Mouse (Mus musculus): ENCODE results near the gene Itga9. TPM values are rescaled to one million over a fixed set of nuclear protein-coding genes. Genes with fewer than 3 reads are reported as not detected.

The Itga9 gene
- polyA plus RNA-seq, 1 experiment from 2014 or later: 2.0 TPM

GRCm38 (mm10) chr9:118660259-118660658, 53.8 kb downstream of the Itga9 start:
- no peak overlapping the region for H3K4me2 ChIP-seq
- H3K27ac ChIP-seq: no peak overlapping the region
- H3K27me3 ChIP-seq (replicated peaks): no peaks in the 10 kb centered on the region
- no peak overlapping the region for H3K4me3 ChIP-seq
- no peaks in the 10 kb centered on the region for H3K36me3 ChIP-seq (replicated peaks)
- H3K9ac ChIP-seq: no peak overlapping the region
- no peak for ATAC-seq (replicated peaks)
- no peaks in the 10 kb centered on the region for H3K4me1 ChIP-seq
- no peaks in the 10 kb centered on the region for H3K9me3 ChIP-seq
- 89% methylated on average over 7 of the region's 7 CpGs for WGBS

- Histone ChIP-seq H3K9me3 (peaks cover 4% of the 10 kb centered on the region; the same call in 1 of the 2 replicates), H3K4me1 (no peaks in the 10 kb centered on the region), H3K27ac (no peak overlapping the region), H3K4me2 (no peak overlapping the region), H3K4me3 (no peak overlapping the region), H3K36me3 (replicated peaks) (no peaks in the 10 kb centered on the region), H3K9ac (no peak overlapping the region), H3K27me3 (replicated peaks) (no peaks in the 10 kb centered on the region)
- ATAC-seq (replicated peaks): no peak
- 96% methylated on average over 8 of the region's 8 CpGs for WGBS
Observed at GRCm38 (mm10) chr9:118662026-118662425, 55.5 kb downstream of the Itga9 start.

- WGBS: 91% methylated on average over 10 of the region's 10 CpGs
- H3K4me3 ChIP-seq: no peak overlapping the region
- no peak for ATAC-seq (replicated peaks)
- H3K27me3 ChIP-seq (replicated peaks): no peaks in the 10 kb centered on the region
- no peaks in the 10 kb centered on the region for H3K4me1 ChIP-seq
- no peaks in the 10 kb centered on the region for H3K36me3 ChIP-seq (replicated peaks)
- H3K9ac ChIP-seq: no peak overlapping the region
- peaks cover 4% of the 10 kb centered on the region; the same call in 1 of the 2 replicates for H3K9me3 ChIP-seq
- H3K27ac ChIP-seq: no peak overlapping the region
- no peak overlapping the region for H3K4me2 ChIP-seq
Observed at GRCm38 (mm10) chr9:118662476-118662875, 56.0 kb downstream of the Itga9 start.

- no peak overlapping the region for H3K27ac ChIP-seq
- peaks cover 4% of the 10 kb centered on the region; the same call in 1 of the 2 replicates for H3K9me3 ChIP-seq
- no peaks in the 10 kb centered on the region for H3K27me3 ChIP-seq (replicated peaks)
- WGBS: 70% methylated on average over 6 of the region's 6 CpGs
- H3K36me3 ChIP-seq (replicated peaks): no peaks in the 10 kb centered on the region
- no peaks in the 10 kb centered on the region for H3K4me1 ChIP-seq
- H3K9ac ChIP-seq: no peak overlapping the region
- no peak overlapping the region for H3K4me3 ChIP-seq
- H3K4me2 ChIP-seq: no peak overlapping the region
- no peak for ATAC-seq (replicated peaks)
Observed at GRCm38 (mm10) chr9:118663938-118664337, 57.4 kb downstream of the Itga9 start.

GRCm38 (mm10) chr9:118666069-118666468, 59.6 kb downstream of the Itga9 start:
- Histone ChIP-seq H3K4me2 (no peak overlapping the region), H3K27me3 (replicated peaks) (no peaks in the 10 kb centered on the region), H3K36me3 (replicated peaks) (no peaks in the 10 kb centered on the region), H3K9ac (no peak overlapping the region), H3K9me3 (peaks cover 4% of the 10 kb centered on the region), H3K4me3 (no peak overlapping the region), H3K27ac (no peak overlapping the region), H3K4me1 (no peaks in the 10 kb centered on the region)
- WGBS: 79% methylated on average over 3 of the region's 3 CpGs
- ATAC-seq (replicated peaks): no peak

GRCm38 (mm10) chr9:118669696-118670095, 63.2 kb downstream of the Itga9 start:
- ATAC-seq (replicated peaks): no peak
- no peaks in the 10 kb centered on the region for H3K4me1 ChIP-seq
- peaks cover 4% of the 10 kb centered on the region for H3K9me3 ChIP-seq
- no peak overlapping the region for H3K27ac ChIP-seq
- no peaks in the 10 kb centered on the region for H3K27me3 ChIP-seq (replicated peaks)
- no peak overlapping the region for H3K4me2 ChIP-seq
- no peak overlapping the region for H3K9ac ChIP-seq
- no peaks in the 10 kb centered on the region for H3K36me3 ChIP-seq (replicated peaks)
- WGBS: 85% methylated on average over 3 of the region's 3 CpGs
- no peak overlapping the region for H3K4me3 ChIP-seq

- H3K4me1 ChIP-seq: peaks cover 18% of the 10 kb centered on the region
- no peak overlapping the region for H3K4me3 ChIP-seq
- no peaks in the 10 kb centered on the region for H3K27me3 ChIP-seq (replicated peaks)
- H3K27ac ChIP-seq: no peak overlapping the region
- no peak overlapping the region for H3K9ac ChIP-seq
- H3K4me2 ChIP-seq: no peak overlapping the region
- H3K36me3 ChIP-seq (replicated peaks): no peaks in the 10 kb centered on the region
- no peak for ATAC-seq (replicated peaks)
- 73% methylated on average over 12 of the region's 12 CpGs for WGBS
- H3K9me3 ChIP-seq: no peaks in the 10 kb centered on the region; the same call in 1 of the 2 replicates
Observed at GRCm38 (mm10) chr9:118674277-118674676, 67.8 kb downstream of the Itga9 start.

GRCm38 (mm10) chr9:118674761-118675160, 68.3 kb downstream of the Itga9 start:
- Histone ChIP-seq H3K9ac (no peak overlapping the region), H3K36me3 (replicated peaks) (no peaks in the 10 kb centered on the region), H3K9me3 (no peaks in the 10 kb centered on the region; the same call in 1 of the 2 replicates), H3K27ac (no peak overlapping the region), H3K27me3 (replicated peaks) (no peaks in the 10 kb centered on the region), H3K4me1 (peaks cover 18% of the 10 kb centered on the region), H3K4me2 (no peak overlapping the region), H3K4me3 (no peak overlapping the region)
- WGBS: 88% methylated on average over 22 of the region's 22 CpGs
- ATAC-seq (replicated peaks): no peak

- 95% methylated on average over 8 of the region's 8 CpGs for WGBS
- no peaks in the 10 kb centered on the region for H3K27me3 ChIP-seq (replicated peaks)
- no peak overlapping the region for H3K4me3 ChIP-seq
- H3K4me2 ChIP-seq: no peak overlapping the region
- ATAC-seq (replicated peaks): no peak
- no peak overlapping the region for H3K9ac ChIP-seq
- no peaks in the 10 kb centered on the region for H3K9me3 ChIP-seq
- H3K4me1 ChIP-seq: peaks cover 18% of the 10 kb centered on the region
- no peak overlapping the region for H3K27ac ChIP-seq
- no peaks in the 10 kb centered on the region for H3K36me3 ChIP-seq (replicated peaks)
Observed at GRCm38 (mm10) chr9:118675573-118676170, 69.2 kb downstream of the Itga9 start.

- peaks cover 18% of the 10 kb centered on the region for H3K4me1 ChIP-seq
- no peak for ATAC-seq (replicated peaks)
- no peak overlapping the region for H3K4me2 ChIP-seq
- no peak overlapping the region for H3K4me3 ChIP-seq
- H3K36me3 ChIP-seq (replicated peaks): no peaks in the 10 kb centered on the region
- H3K9me3 ChIP-seq: no peaks in the 10 kb centered on the region
- no peaks in the 10 kb centered on the region for H3K27me3 ChIP-seq (replicated peaks)
- H3K9ac ChIP-seq: no peak overlapping the region
- 77% methylated on average over 8 of the region's 8 CpGs for WGBS
- no peak overlapping the region for H3K27ac ChIP-seq
Observed at GRCm38 (mm10) chr9:118676692-118677091, 70.2 kb downstream of the Itga9 start.

GRCm38 (mm10) chr9:118677349-118677748, 70.9 kb downstream of the Itga9 start:
- Histone ChIP-seq H3K27me3 (replicated peaks) (no peaks in the 10 kb centered on the region), H3K4me1 (peaks cover 18% of the 10 kb centered on the region), H3K9me3 (no peaks in the 10 kb centered on the region), H3K36me3 (replicated peaks) (no peaks in the 10 kb centered on the region), H3K9ac (no peak overlapping the region), H3K4me2 (no peak overlapping the region), H3K27ac (no peak overlapping the region), H3K4me3 (no peak overlapping the region)
- 46% methylated on average over 9 of the region's 9 CpGs for WGBS
- ATAC-seq (replicated peaks): no peak

GRCm38 (mm10) chr9:118678020-118678750, 71.7 kb downstream of the Itga9 start:
- no peak overlapping the region for H3K27ac ChIP-seq
- H3K27me3 ChIP-seq (replicated peaks): no peaks in the 10 kb centered on the region
- H3K4me2 ChIP-seq: no peak overlapping the region
- ATAC-seq (replicated peaks): no peak
- H3K9ac ChIP-seq: no peak overlapping the region
- no peaks in the 10 kb centered on the region for H3K36me3 ChIP-seq (replicated peaks)
- no peaks in the 10 kb centered on the region for H3K9me3 ChIP-seq
- no peak overlapping the region for H3K4me3 ChIP-seq
- H3K4me1 ChIP-seq: peaks cover 18% of the 10 kb centered on the region
- 61% methylated on average over 15 of the region's 15 CpGs for WGBS

GRCm38 (mm10) chr9:118678759-118679158, 72.3 kb downstream of the Itga9 start:
- no peaks in the 10 kb centered on the region for H3K27me3 ChIP-seq (replicated peaks)
- no peak overlapping the region for H3K27ac ChIP-seq
- no peak for ATAC-seq (replicated peaks)
- no peak overlapping the region for H3K9ac ChIP-seq
- 74% methylated on average over 10 of the region's 10 CpGs for WGBS
- no peaks in the 10 kb centered on the region for H3K9me3 ChIP-seq
- no peak overlapping the region for H3K4me3 ChIP-seq
- peaks cover 18% of the 10 kb centered on the region for H3K4me1 ChIP-seq
- H3K4me2 ChIP-seq: no peak overlapping the region
- H3K36me3 ChIP-seq (replicated peaks): no peaks in the 10 kb centered on the region

Measured in midbrain, embryonic 15.5 days (tissue).